Mouse (Mus musculus): ENCODE data around the gene Col8a2.

The Col8a2 gene

GRCm38 (mm10) chr4:126260520-126261201 is 25.9 kb upstream of the Col8a2 start:
- no peak for DNase-seq

DNA sequence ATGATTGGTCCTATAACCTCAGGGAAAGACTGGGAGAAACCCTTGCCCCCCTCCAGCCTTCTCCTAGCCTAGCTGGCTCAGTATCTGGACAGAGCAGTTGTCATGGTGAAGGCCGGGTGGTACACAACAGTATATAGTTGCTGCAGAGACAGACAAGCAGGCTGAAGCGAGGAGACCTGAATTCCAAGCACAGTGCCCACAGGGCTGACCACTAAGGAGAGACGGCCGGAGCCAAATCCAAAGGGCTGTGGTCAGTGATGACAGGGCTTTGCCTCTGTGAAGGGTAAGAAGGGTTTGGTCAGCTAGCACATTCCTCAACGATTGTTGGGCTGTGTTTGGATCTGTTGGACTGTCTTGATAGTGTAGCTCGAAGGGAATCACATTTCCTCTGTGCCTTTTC is 25.3 kb upstream of the Col8a2 start:
- no peak for DNase-seq

DNA sequence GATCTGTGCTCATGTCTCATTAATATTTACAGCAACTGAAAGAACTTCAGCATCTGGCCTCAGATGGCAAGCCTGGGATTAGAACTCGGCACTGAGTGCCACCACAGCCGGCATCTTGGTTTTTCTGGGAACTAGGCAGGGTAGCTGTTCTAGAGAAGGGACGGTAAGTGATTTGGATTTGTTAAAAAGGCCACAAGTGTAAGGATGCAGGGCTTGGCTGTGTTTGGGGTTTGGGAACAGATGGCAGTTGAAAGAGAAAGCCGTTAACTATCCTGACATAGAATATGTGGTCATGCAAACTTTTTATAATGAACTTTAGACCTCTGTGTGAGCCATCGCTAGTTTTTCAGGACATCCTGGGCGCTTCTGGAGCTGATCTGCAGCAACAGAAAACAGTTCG is 24.9 kb upstream of the Col8a2 start:
- no peak for DNase-seq

DNA sequence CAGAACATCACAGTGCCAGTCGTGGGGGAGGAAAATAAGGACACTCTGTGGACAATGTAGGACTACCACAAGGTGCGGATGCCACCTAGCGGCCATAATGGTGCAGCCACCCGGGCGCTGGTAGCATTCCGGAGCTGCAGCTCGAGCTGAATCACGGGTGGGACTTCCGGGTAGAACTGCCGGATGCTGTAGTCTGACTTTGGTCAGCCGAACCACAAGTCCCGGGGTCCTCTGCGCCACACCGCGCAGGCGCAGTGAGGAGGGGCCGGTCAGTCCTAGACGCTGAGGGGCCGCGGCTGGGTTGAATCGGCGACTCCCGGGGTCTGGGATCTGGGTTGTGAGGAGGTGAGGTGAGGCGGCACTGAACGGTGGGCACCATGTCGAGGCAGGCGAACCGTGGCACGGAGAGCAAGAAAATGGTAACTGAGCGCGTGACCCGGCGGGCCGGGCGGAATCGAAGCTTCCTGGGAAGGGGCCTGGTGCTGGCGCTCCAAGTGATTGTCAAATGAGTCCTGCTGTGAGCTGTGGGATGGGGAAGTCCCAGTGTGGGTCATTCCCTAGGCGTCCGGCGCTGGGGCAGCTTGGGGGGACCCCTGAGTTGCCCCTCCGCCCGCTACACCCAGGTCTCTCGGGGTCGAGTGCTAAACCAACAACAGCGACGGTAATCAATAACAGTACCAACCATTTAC is 24.3 kb upstream of the Col8a2 start, which contains the start of gene Trappc3:
Gene Trappc3 (plus strand): TSS at position 207 of the 689 bp plus-strand sequence.
- peak; percentile 100 for DNase-seq

DNA sequence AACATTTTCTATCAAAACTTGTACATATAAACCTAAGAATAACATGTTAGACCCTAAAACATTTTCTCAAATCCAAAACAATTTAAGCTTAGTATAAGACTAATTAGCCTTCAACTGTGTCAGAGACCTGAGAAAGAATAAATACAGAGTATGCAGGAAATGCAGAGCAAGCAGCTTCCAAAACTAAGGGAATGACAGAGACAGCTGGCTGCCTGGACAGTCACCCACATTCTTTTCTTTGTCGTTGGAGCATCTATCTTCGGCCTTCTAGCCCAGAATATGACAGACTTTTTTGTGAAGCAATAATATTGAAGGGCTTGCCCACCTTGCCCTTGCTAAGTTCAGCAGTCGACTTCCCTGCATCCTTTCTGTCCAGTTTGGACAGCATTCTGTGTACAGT is 17.3 kb upstream of the Col8a2 start:
- DNase-seq, result no peak

- peak; percentile 88 for DNase-seq
Measured at GRCm38 (mm10) chr4:126273753-126274152, 12.8 kb upstream of the Col8a2 start.

- DNase-seq, result peak; percentile 48
Measured at GRCm38 (mm10) chr4:126275081-126275480, 11.5 kb upstream of the Col8a2 start.

DNA sequence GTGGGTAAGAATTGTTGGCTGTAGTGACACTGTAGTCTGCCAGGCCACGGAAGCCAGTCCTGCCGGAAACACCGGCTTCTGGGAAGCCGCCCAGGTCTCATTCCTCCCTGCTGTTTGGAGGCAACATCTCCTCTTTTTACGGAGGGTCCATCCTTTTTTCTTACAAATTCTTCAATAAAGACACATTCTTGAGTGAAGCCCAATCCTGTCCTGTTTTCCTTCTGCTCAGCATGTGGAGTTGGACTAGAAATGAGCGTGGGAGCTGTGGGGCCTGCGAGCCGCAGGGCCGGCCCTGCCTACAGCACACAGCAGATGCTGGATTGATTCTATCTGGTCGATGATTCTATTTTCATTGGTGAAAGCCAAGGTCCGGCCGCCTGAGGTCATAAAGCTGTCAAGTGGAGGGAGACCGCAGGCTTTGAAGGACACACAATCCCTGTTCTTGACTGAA is 10.9 kb upstream of the Col8a2 start:
- peak; percentile 68 for DNase-seq

DNA sequence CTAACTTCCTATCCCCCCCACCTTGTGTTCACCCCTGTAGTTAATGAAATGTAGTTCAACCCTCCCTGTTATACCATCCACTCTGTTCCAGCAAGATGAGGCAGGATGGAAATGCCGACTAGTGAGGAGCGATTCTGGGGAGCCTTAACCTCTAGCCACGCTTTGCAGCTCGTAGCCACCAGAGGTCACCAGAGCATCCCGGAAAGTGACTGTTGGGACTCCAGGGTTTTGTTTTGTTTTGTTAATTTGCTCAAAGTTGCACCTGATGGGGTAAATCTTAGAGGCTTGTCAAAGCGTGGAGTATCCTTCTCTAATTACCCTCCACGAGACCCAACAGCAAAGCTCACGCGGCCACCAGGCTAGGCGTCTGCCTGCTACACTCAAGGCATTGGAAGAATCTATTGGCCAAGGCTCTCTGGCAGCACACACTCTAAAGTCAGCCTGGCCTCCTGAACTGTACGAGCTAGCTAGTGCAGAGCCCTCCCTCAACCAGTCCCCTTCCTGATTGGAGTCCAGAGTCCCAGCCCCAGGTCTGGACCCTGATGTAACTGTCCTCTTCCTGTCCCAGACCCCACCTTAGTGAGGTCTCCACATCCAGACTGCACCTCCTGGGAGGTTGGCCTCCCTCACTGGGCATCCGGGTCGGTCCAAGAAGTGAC is 8.6 kb upstream of the Col8a2 start:
- DNase-seq, result peak; percentile 61

- no peak for DNase-seq
Measured at GRCm38 (mm10) chr4:126278565-126278915, 8.1 kb upstream of the Col8a2 start.

DNA sequence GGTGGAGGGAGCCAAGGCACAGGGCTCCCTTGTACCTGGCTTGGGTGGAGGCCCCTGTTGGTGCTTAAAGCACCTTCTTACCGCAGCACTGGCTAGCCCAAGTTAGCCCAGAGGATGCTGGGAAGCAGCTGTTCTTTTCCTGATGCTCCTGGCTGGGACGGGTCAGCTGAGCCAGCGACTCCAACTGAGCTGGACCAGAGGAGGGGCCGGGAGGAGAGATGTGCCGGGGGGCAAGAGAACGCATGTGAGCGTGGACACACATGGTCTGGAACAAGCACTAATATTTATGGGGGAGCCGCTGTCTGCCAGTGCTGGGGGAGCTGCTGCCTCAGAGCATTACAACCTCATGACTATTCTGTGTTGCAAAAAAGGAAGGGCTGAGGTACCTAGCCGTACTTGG is 7.6 kb upstream of the Col8a2 start:
- no peak for DNase-seq

GRCm38 (mm10) chr4:126281706-126282105 is 4.9 kb upstream of the Col8a2 start:
- no peak for DNase-seq

DNA sequence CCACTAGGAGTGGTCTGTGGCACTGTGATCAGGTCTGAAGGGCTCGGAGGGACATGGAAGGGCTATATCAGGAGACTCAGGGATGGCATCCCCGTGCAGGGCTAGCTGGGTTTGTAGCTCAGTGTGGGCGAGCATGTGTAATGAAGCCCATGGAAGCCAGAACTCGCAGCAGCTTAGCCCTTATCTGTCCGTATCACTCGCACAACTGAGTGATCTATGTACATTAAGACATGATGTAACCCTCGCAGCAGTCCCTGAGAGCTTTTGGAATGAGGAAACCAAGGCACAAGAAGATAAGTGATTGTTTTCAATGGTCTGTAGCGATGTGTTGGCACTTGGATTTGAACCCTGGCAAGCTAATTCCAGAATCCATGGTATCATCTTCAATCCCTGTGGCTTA is 3.0 kb upstream of the Col8a2 start:
- no peak for DNase-seq

GRCm38 (mm10) chr4:126287302-126287995 is 856 bp downstream of the Col8a2 start:
- no peak for DNase-seq

GRCm38 (mm10) chr4:126288085-126288666 is 1.6 kb downstream of the Col8a2 start:
- DNase-seq, result no peak

DNA sequence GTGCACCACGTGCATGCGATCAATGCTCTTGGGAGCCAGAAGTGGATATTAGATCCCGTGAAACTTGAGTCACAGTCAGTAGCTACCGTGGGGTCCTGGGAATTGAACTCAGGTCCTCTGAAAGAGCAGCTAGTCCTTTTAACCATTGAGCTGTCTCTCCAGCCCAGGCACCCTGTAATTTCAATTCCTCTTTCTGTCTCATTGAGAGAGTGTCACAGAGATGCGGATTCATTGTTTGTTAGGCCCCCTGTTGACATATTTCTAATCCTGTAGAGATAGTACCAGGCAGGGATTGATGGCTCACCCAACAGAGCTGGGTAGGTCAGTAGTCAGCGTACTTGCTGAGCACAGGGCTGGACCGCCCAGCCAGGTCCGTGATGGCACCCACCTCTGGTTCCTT is 3.7 kb downstream of the Col8a2 start:
- DNase-seq, result no peak

- DNase-seq, result no peak
Measured at GRCm38 (mm10) chr4:126291196-126291595, 4.6 kb downstream of the Col8a2 start.

- DNase-seq, result no peak
Measured at GRCm38 (mm10) chr4:126295152-126295551, 8.6 kb downstream of the Col8a2 start.

GRCm38 (mm10) chr4:126295937-126296336 is 9.3 kb downstream of the Col8a2 start:
- DNase-seq, result no peak

DNA sequence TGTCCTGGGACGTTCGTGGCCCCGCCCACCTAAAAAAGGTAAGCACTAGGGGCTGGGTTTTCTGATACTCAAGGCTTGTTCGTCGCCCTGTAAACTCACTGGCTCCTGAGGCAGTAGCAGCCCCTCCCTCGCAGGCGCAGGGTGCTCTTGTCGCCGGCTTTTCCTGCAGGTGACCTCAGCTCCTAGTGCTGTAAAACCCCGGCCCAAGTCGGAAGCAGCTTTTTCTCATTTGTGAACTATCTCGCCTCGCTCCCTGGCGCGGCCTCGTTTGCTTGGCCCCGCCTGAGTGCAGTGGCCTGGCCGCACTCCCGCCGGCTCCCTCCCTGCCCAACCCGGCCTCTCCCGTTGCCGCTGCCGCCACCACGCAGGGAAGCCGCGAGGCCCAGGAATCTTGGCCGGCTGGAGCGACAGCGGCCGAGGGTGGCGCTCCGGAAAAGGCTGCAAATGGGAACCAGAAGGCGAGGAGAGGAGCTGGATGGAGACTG is 10.1 kb downstream of the Col8a2 start:
- peak; percentile 66 for DNase-seq

GRCm38 (mm10) chr4:126300916-126301583 is 14.5 kb downstream of the Col8a2 start:
- no peak for DNase-seq

DNA sequence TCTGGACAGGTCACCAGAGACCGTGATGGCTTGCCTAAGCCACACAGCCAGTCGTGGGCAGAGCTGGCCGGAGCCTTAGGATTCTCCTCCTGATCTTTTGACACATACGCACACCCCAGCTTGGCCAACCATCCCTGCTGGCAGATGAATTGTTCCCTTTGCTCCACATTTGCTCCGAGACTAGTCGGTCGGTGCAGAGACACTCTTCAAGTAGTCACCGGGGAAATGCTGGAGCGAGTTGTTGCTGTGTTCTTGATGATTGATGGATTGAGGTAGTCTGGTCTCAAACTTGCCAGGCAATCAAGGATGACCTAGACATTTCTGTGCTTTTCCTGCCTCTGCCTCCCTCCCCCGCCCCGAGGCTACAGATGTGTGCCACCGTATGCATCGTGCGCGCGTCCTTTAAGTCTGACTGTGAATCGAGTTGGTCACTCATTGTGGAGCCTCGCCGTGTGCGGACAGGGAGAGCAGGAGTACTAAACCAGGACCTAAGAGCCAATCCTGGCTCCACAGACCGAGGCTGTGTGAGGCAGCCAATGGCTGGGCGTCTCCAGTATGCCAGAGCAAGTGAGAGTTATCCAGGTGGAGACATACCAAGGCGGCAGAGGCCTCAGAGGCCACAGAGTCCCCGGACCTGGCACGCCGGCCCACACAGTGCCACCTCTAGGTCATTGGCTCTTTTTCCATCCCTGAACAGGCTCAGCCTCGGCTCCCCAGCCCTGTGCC is 15.2 kb downstream of the Col8a2 start:
- peak; percentile 50 for DNase-seq
